Mouse (Mus musculus) heart, adult 8-10 months (tissue): ENCODE results near the gene Was. TPM values are rescaled to one million over a fixed set of nuclear protein-coding genes. Genes with fewer than 3 reads are reported as not detected.
"Not testable (repeated sequence)": the region's sequence is repeated elsewhere in the genome, so short reads cannot be mapped to it uniquely, and the experiment has no call there.

Experiments used
- DNase-seq: peaks from one replicate; pipeline ENCODE4 v3.0.0; 2022; ENCODE audit warnings: low spot score
- total RNA-seq, 4 experiments: library from RNA; stranded (reverse); gene quantifications; 2 replicates each; pipeline ENCODE4 v1.2.4; 2022

Was gene
- total RNA-seq, 4 experiments from 2014 or later = 1.3 to 2.5 (median 1.6) TPM

- peak; percentile 94 for DNase-seq
Measured at GRCm38 (mm10) chrX:8074430-8075014, 15.8 kb downstream of the Was start, which contains the start of gene Suv39h1. Gene Suv39h1 (minus strand): TSS chrX:8074760.

- DNase-seq = no peak
Measured at GRCm38 (mm10) chrX:8073881-8074429, 16.3 kb downstream of the Was start.

- DNase-seq = no peak
Measured at GRCm38 (mm10) chrX:8069166-8069565, 21.1 kb downstream of the Was start.

GRCm38 (mm10) chrX:8051044-8051781 lies 39.1 kb downstream of the Was start:
- not testable (repeated sequence) for DNase-seq

- no peak for DNase-seq
Measured at GRCm38 (mm10) chrX:8033009-8033408, 57.3 kb downstream of the Was start.

Other genes with a start within 250 kb of the Was start
- gene Otud5, start 249.1 kb downstream of the Was start, total RNA-seq = 10 to 100 TPM; 20.0 to 24.9 (median 21.5) TPM
- 1 to 10 TPM; 2.4 to 6.1 (median 3.7) TPM for gene Pim2, start 212.2 kb downstream of the Was start, total RNA-seq
- gene Slc35a2, start 206.5 kb downstream of the Was start, total RNA-seq = 10 to 100 TPM in 3 of 4 experiments, 1 to 10 TPM in 1; 8.9 to 18.3 (median 13.5) TPM
- 10 to 100 TPM; 20.0 to 24.0 (median 20.9) TPM for gene Pqbp1, start 191.2 kb downstream of the Was start, total RNA-seq
- 10 to 100 TPM; 44.7 to 50.5 (median 46.7) TPM for gene Timm17b, start 191.1 kb downstream of the Was start, total RNA-seq
- gene Gm10491, start 182.7 kb downstream of the Was start, total RNA-seq = not detected
- gene Gm10490, start 181.0 kb downstream of the Was start, total RNA-seq = not detected
- under 1 TPM; 0.11 to 0.20 (median 0.16) TPM for gene Pcsk1n, start 170.7 kb downstream of the Was start, total RNA-seq
- gene Eras, start 161.9 kb downstream of the Was start, total RNA-seq = not detected
- 10 to 100 TPM; 10.4 to 11.5 (median 10.9) TPM for gene Hdac6, start 142.6 kb downstream of the Was start, total RNA-seq
- gene Gata1, start 112.4 kb downstream of the Was start, total RNA-seq = under 1 TPM in 1 of 4 experiments, not detected in 3; 0.32 TPM
- gene Glod5, start 72.0 kb downstream of the Was start, total RNA-seq = not detected
- 1 to 10 TPM; 4.0 to 6.4 (median 4.5) TPM for gene Suv39h1, start 15.7 kb downstream of the Was start, total RNA-seq
- gene Wdr13, start 42.4 kb upstream of the Was start, total RNA-seq = 10 to 100 TPM; 34.2 to 48.2 (median 41.0) TPM
- gene Rbm3, start 55.4 kb upstream of the Was start, total RNA-seq = 100 to 1,000 TPM in 1 of 4 experiments, 10 to 100 TPM in 3; 38.2 to 113 (median 59.5) TPM
- gene Tbc1d25, start 85.7 kb upstream of the Was start, total RNA-seq = 1 to 10 TPM; 3.1 to 5.5 (median 4.4) TPM
- gene Ebp, start 103.0 kb upstream of the Was start, total RNA-seq = 10 to 100 TPM; 14.5 to 21.8 (median 17.8) TPM
- 1 to 10 TPM; 2.1 to 3.9 (median 2.9) TPM for gene Porcn, start 116.0 kb upstream of the Was start, total RNA-seq
- gene Ftsj1, start 161.9 kb upstream of the Was start, total RNA-seq = 10 to 100 TPM in 3 of 4 experiments, 1 to 10 TPM in 1; 9.8 to 12.3 (median 11.2) TPM
- gene Slc38a5, start 180.6 kb upstream of the Was start, total RNA-seq = under 1 TPM in 3 of 4 experiments, not detected in 1; 0.31 to 0.98 (median 0.43) TPM
- not detected for gene Ssxb10, start 236.9 kb upstream of the Was start, total RNA-seq